Mouse (Mus musculus): ENCODE results near the gene Wdr78.

Gene Wdr78

DNA sequence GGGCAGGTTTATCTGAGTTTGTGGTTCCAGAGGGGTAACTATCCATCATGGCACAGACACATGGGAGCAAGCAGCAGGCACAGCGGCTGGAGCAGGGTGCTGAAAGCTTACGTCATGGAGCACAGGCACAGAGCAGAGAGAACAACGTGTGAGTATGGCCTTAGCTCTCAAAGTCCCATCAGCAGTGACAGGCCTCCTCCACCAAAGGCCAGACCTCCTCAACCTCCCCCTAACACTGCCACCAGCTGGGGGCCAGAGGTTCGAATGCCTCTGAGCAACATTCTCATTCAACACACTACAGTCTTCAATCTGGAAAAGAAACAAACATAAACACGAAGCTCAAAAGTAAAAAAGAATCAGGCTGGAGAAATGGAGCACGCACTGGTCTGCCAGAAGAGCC lies 125.8 kb downstream of the Wdr78 start:
- no peak for DNase-seq (ENCODE audit: extremely low read depth, insufficient read length, low spot score)
